Mouse (Mus musculus) embryonic facial prominence, embryonic 14.5 days (tissue): Measurements from ENCODE around the gene Zbtb26. TPM values are rescaled to one million over a fixed set of nuclear protein-coding genes. Genes with fewer than 3 reads are reported as not detected.

Experiments
- ATAC-seq: fragments of 200-750 bp; cut with Nextera tagmentation; 2 replicates; pipeline ENCODE4 v1.8.0; 2017; ENCODE audit warnings: low read depth, moderate number of reproducible peaks, moderate TSS enrichment
- DNase-seq: peaks from one replicate; pipeline ENCODE4 v3.0.0-alpha.2; 2015; ENCODE audit warnings: low spot score
- H3K27ac ChIP-seq: fragments of 300-500 bp; sonication (generic); replicated peaks from 2 replicates; pipeline ENCODE4 v1.5.1; 2014; ENCODE audit warnings: low read depth, mild to moderate bottlenecking, low read length, moderate library complexity
- H3K27me3 ChIP-seq: fragments of 300-500 bp; sonication (generic); replicated peaks from 2 replicates; pipeline ENCODE4 v1.6.1; 2014; ENCODE audit warnings: low read length; ENCODE audit not compliant: control insufficient read depth, insufficient read depth
- H3K36me3 ChIP-seq: fragments of 300-500 bp; sonication (generic); 2 replicates; pipeline ENCODE4 v1.6.1; 2014; ENCODE audit warnings: low read length, mixed read lengths; ENCODE audit not compliant: control insufficient read depth, insufficient read depth
- H3K4me1 ChIP-seq: fragments of 300-500 bp; sonication (generic); 2 replicates; pipeline ENCODE4 v1.6.1; 2014; ENCODE audit warnings: antibody characterized with exemption, low read length; ENCODE audit not compliant: control insufficient read depth, insufficient read depth
- H3K4me2 ChIP-seq: fragments of 300-500 bp; sonication (generic); 2 replicates; pipeline ENCODE4 v1.6.1; 2014; ENCODE audit warnings: low read depth, mild to moderate bottlenecking, low read length, moderate library complexity, mixed read lengths
- H3K4me3 ChIP-seq: fragments of 300-500 bp; sonication (generic); 2 replicates; pipeline ENCODE4 v1.5.1; 2014; ENCODE audit warnings: low read depth, mild to moderate bottlenecking, low read length
- H3K9ac ChIP-seq: fragments of 300-500 bp; sonication (generic); 2 replicates; pipeline ENCODE4 v1.6.1; 2014; ENCODE audit warnings: low read depth, mild to moderate bottlenecking, low read length, moderate library complexity, mixed read lengths
- H3K9me3 ChIP-seq: fragments of 300-500 bp; sonication (generic); 2 replicates; pipeline ENCODE4 v1.6.1; 2016; ENCODE audit warnings: low read length; ENCODE audit not compliant: control insufficient read depth
- WGBS: fragments of 180-500 bp; shearing (Covaris S2); extraction: QIAGEN DNeasy Blood & Tissue Kit; methylation state at CpG from one replicate; pipeline ENCODE4 v1.1.7; 2014; 5-methylcytosine and 5-hydroxymethylcytosine counted together
- polyA plus RNA-seq: library from polyadenylated mRNA; unstranded; fragments of >200 nt; fragmentation: Nextera tagmentation; extraction: Ambion mirVana; gene quantifications from 2 replicates; pipeline ENCODE4 v1.2.1, GENCODE M21; 2014

Zbtb26 gene
- polyA plus RNA-seq, result 6.2 and 6.6 TPM in 2 replicates

DNA sequence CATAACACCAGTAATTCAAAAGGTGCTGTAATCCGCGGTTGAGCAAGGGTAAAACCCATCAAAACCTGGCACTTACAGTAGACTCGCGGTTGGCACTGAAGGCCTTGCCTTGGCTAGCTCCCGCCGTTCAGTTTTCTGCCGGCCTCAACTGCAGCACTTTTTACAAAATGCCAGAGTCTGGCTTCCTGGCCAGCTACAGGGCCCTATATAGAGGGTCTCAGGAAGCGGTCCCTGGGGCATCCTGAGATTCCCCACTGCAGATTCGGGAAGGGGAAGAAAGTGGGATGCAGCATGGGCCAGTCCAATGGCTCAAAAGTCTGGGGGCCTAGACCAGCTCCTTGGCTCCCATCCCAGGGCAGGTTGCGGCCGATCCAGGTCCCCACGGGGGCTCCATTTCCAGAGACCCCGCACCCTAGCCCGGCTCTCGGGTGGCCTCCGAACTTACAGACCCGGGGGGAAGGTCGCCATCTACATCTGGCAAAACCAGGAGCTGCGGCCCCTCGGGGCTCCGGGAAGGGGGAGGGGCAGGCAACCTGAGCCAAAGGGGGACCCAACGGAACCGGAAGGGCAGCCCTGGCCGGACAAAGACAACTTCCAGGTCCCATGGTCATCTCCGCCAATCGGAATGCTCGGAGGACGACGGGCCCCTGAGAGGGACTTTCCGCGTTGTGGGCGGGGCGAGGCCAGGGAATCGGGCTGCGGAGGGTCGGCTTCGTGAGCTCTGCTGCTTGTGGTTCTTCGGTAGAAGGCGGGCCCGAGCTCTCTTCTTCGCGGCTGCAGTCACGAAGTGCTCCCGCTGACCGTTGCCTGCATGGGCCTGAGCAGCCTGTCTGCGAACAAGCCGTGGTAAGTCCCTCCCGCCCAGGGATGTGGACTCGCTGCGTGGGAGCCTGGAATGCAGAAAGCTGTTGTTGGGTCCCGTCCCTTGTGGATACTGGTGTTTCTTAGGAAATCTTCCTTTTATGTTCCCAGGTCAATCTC is at the start of gene Zbtb26, which contains the start of the genes Zbtb6 and Rabgap1:
TSS of gene Zbtb26 (minus strand) at position 525 of the 981 bp plus-strand sequence.
TSS of gene Zbtb6 (minus strand) at position 561 of the 981 bp plus-strand sequence.
TSS of gene Rabgap1 (plus strand) at position 669 of the 981 bp plus-strand sequence.
- Histone ChIP-seq H3K4me2 (peak within 1 kb of the TSS; percentile 76), H3K9me3 (no peaks in the 10 kb centered on the region), H3K27ac (peak within 1 kb of the TSS; percentile 87), H3K36me3 (peaks cover 8% of the 10 kb centered on the region; the same call in 1 of the 2 replicates), H3K4me1 (peaks cover 16% of the 10 kb centered on the region), H3K9ac (peak within 1 kb of the TSS; percentile 92), H3K27me3 (no peaks in the 10 kb centered on the region), H3K4me3 (peak within 1 kb of the TSS; percentile 72)
- ATAC-seq (peak; percentile 99), DNase-seq (peak; percentile 98)
- under 1% methylated on average over 48 of the region's 51 CpGs for WGBS

GRCm38 (mm10) chr2:37488956-37489355 is 46.0 kb upstream of the Zbtb26 start:
- no peak overlapping the region for H3K27ac ChIP-seq
- H3K4me1 ChIP-seq, result no peaks in the 10 kb centered on the region
- H3K9ac ChIP-seq, result no peak overlapping the region
- no peaks in the 10 kb centered on the region for H3K27me3 ChIP-seq
- H3K36me3 ChIP-seq, result peaks cover 82% of the 10 kb centered on the region
- no peak for DNase-seq
- H3K4me3 ChIP-seq, result no peak overlapping the region
- WGBS, result 87% methylated on average over 2 of the region's 2 CpGs
- ATAC-seq, result no peak
- H3K9me3 ChIP-seq, result no peaks in the 10 kb centered on the region
- H3K4me2 ChIP-seq, result no peak overlapping the region

DNA sequence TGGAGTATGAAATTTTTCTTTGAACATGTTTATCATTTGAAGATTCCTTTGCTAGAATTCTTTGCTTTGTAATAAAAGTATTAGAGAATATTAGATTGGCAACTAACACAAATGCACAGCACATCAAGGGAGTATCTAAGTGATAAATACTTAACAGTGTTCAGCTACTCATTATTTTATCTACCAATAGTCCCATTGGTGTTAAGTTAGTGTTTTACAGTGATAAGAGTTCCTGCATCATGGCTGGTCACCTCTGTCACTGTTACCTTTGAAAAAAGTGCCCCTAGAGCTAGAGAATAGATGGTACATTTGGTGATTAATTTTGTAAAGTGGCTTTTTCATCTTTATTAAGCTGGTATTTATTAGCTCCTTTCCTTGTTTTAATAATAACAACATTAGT is 43.5 kb upstream of the Zbtb26 start:
- H3K36me3 ChIP-seq, result peaks cover 79% of the 10 kb centered on the region
- no peak for ATAC-seq
- H3K4me1 ChIP-seq, result no peaks in the 10 kb centered on the region
- H3K27ac ChIP-seq, result no peak overlapping the region
- H3K4me3 ChIP-seq, result no peak overlapping the region
- H3K27me3 ChIP-seq, result no peaks in the 10 kb centered on the region
- no peak for DNase-seq
- no peak overlapping the region for H3K4me2 ChIP-seq
- H3K9me3 ChIP-seq, result no peaks in the 10 kb centered on the region
- H3K9ac ChIP-seq, result no peak overlapping the region

DNA sequence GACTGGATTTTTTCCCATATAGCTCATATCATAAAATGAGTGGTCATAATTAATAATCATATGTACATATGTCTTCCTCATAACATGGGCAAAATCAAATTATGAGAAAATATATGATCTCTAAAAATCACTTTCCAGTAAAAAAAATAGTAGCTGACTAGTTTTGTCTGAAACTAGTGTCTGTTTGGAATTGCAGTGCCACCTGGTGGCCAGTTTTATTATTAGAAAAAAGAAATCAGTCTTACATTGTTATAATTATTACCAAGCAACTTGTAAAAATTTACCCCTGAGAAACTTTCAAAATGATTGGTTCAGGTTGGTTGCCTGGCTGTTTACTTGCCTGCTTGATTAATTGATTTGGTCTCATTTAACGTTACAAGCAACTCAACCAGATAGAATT is 42.4 kb upstream of the Zbtb26 start:
- H3K36me3 ChIP-seq, result peaks cover 77% of the 10 kb centered on the region
- H3K4me1 ChIP-seq, result no peaks in the 10 kb centered on the region
- peak; percentile 48 for DNase-seq
- 90% methylated on average over 1 of the region's 1 CpGs for WGBS
- ATAC-seq, result no peak
- no peaks in the 10 kb centered on the region for H3K9me3 ChIP-seq
- H3K27ac ChIP-seq, result no peak overlapping the region
- H3K4me3 ChIP-seq, result no peak overlapping the region
- no peaks in the 10 kb centered on the region for H3K27me3 ChIP-seq
- no peak overlapping the region for H3K9ac ChIP-seq
- no peak overlapping the region for H3K4me2 ChIP-seq

DNA sequence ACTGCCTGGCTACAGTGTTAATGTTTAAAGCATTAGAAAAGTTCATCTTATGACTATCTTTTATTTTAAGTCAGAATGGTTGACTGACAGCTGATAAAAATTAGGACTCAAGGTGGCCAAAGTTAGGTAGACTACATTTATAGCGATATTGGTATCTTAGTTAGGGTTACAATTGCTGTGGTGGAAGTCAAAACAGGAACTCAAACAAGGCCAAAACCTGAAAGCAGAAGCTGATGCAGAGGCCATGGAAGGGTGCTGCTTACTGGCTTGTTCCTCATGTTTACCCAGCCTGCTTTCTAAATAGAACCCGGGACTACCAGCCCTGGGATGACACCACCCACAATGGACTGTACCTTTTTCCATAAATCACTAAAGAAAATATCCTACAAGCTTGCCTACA is 41.2 kb upstream of the Zbtb26 start:
- no peak overlapping the region for H3K27ac ChIP-seq
- H3K36me3 ChIP-seq, result peaks cover 73% of the 10 kb centered on the region
- H3K9me3 ChIP-seq, result no peaks in the 10 kb centered on the region
- no peak overlapping the region for H3K4me2 ChIP-seq
- H3K9ac ChIP-seq, result no peak overlapping the region
- H3K4me1 ChIP-seq, result no peaks in the 10 kb centered on the region
- H3K4me3 ChIP-seq, result no peak overlapping the region
- DNase-seq (no peak), ATAC-seq (no peak)
- H3K27me3 ChIP-seq, result no peaks in the 10 kb centered on the region
- 93% methylated on average over 2 of the region's 2 CpGs for WGBS

DNA sequence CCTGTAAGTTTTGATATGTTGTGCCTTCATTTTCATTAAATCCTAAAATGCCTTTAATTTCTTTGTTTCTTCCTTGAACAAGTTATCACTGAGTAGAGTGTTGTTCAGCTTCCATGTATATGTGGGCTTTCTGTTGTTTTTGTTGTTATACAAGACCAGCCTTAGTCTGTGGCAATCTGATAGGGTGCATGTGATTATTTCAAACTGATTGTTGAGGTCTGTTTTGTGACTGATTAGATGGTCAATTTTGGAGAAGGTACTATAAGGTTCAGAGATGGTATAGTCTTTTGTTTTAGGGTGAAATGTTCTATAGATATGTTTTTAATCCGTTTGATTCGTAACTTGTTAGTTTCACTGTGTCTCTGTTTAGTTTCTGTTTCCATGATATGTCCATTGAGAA is 37.1 kb upstream of the Zbtb26 start:
- Histone ChIP-seq H3K4me2 (no peak overlapping the region), H3K9me3 (peaks cover 4% of the 10 kb centered on the region; the same call in 1 of the 2 replicates), H3K27me3 (no peaks in the 10 kb centered on the region), H3K4me3 (no peak overlapping the region), H3K4me1 (no peaks in the 10 kb centered on the region), H3K27ac (no peak overlapping the region), H3K9ac (no peak overlapping the region), H3K36me3 (peaks cover 76% of the 10 kb centered on the region)
- DNase-seq (no peak), ATAC-seq (no peak)
- 97% methylated on average over 2 of the region's 2 CpGs for WGBS

DNA sequence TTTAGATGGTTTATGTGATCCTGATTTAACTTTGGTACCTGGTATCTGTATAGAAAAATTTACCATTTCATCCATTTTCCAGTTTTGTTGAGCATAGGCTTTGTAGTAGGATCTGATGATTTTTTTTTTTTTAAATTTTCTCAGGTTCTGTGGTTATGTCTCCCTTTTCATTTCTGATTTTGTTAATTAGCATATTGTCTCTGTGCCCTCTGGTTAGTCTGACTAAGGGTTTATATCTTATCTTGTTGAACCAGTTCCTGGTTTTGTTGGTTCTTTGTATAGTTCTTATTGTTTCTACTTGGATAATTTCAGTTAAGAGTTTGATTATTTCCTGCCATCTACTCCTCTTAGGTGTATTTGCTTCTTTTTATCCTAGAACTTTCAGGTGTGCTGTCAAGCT is 36.6 kb upstream of the Zbtb26 start:
- Histone ChIP-seq H3K27ac (no peak overlapping the region), H3K27me3 (no peaks in the 10 kb centered on the region), H3K9me3 (peaks cover 4% of the 10 kb centered on the region; the same call in 1 of the 2 replicates), H3K9ac (no peak overlapping the region), H3K4me3 (no peak overlapping the region), H3K4me1 (no peaks in the 10 kb centered on the region), H3K4me2 (no peak overlapping the region), H3K36me3 (peaks cover 73% of the 10 kb centered on the region)
- ATAC-seq, result no peak
- no peak for DNase-seq

DNA sequence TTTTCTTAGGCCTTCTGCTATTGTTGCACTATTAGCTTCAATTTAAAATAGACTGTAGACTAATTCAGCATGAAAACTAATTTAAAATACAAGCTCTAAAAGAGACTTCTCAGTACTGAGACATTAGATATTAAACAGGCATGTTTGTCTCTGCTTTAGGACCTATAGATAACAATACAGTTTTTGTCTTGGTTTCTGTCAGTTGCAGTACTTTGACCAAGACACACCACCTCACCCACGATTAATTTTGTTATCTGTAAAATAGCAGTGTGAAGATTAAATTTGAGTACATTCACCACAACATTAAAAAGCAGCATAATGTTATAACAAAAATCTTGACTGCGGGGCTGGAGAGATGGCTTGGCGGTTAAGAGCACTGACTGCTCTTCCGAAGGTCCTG is 23.3 kb upstream of the Zbtb26 start:
- no peak for ATAC-seq
- WGBS, result 93% methylated on average over 4 of the region's 4 CpGs
- Histone ChIP-seq H3K4me1 (no peaks in the 10 kb centered on the region), H3K9ac (no peak overlapping the region), H3K27ac (no peak overlapping the region), H3K36me3 (peaks cover 20% of the 10 kb centered on the region), H3K4me3 (no peak overlapping the region), H3K4me2 (no peak overlapping the region), H3K9me3 (no peaks in the 10 kb centered on the region), H3K27me3 (no peaks in the 10 kb centered on the region)
- no peak for DNase-seq
